Mouse (Mus musculus) CD4-positive, CD25-positive, alpha-beta regulatory T cell (primary cell): ENCODE results near the gene Csrnp2. TPM values are rescaled to one million over a fixed set of nuclear protein-coding genes. Genes with fewer than 3 reads are reported as not detected.

Source experiments
- polyA plus RNA-seq: library from polyadenylated mRNA; unstranded; fragments of 100-300 nt; shearing (Covaris generic); gene quantifications from one replicate; pipeline ENCODE4 v1.2.1, GENCODE M21; 2017

Gene Csrnp2
- polyA plus RNA-seq, result 5.9 TPM

DNA sequence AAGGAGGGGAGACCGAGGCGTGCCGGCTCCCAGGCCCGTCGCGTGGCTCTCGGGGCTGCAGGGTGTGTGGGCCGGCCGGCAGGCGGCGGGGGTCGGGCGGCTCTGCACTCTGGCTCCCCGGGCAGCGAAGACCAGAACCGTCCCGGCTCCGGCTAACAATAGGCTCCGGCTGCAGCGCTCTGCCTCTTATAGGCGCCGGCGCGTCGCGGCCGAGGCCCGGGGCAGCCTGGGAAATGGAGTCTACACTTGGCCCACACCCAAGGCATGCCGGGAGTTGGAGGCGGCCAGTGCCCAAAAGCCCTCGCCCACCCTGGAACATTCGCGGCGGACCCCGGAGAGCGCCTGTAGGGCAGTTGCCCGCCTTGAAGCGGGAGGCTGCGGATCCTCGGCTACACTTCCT lies at the start of gene Csrnp2:
Gene Csrnp2, minus strand, starts transcription at position 387 of the 400 bp plus-strand sequence.

DNA sequence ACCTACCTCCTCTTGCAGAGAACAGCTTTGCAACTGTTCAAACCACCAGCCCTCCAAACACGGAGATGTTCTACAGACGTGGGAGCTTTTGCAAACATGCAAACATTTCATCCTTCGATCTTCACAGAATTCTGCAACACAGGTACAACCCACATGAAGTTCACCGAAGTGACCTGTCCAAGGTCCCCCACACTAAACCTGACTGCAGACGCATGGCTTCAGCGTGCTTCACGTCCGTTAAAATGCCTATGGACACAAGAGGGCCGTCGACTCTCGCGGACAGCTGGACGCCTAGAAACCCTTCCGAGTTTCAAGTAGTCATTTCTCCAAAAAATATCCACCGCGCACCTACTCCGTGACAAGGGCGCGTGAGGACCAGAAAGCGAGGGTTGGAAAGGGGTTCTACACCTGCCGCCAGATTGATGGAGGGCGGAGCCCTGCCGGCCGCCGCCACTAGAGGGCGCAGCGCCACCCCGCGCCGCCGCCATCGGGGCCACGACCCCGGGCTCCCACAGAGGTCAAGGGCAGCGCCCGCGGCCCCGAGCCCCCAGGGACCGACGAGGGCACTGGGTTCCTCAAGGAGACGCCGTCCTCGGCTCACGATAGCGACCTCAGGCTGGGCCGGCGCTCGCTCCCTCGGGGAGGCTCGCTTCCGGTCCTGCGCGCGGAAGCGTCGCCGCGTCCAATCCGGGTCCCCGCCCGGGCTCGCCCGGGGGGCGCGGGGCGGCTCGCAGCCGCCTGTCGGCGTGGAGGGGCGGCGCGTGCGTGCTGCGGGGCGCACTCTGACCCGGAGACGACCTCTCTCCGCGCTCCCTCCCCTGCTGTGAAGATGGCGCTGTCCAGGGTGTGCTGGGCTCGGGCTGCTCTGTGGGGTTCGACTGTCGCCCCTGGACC lies 26.7 kb downstream of the Csrnp2 start, which contains the start of gene Letmd1:
Gene Letmd1, plus strand, starts transcription at position 729 of the 894 bp plus-strand sequence.

Other genes starting within 250 kb of the Csrnp2 start
- not detected for gene Tmprss12, start 214.7 kb downstream of the Csrnp2 start, polyA plus RNA-seq
- gene Mettl7a1, start 191.3 kb downstream of the Csrnp2 start, polyA plus RNA-seq, result 5.6 TPM
- gene Mettl7a3, start 160.6 kb downstream of the Csrnp2 start, polyA plus RNA-seq, result not detected
- gene Methig1, start 142.3 kb downstream of the Csrnp2 start, polyA plus RNA-seq, result 0.13 TPM
- gene Mettl7a2, start 142.3 kb downstream of the Csrnp2 start, polyA plus RNA-seq, result not detected
- gene Higd1c, start 130.9 kb downstream of the Csrnp2 start, polyA plus RNA-seq, result not detected
- gene Gm5475, start 73.3 kb downstream of the Csrnp2 start, polyA plus RNA-seq, result 0.22 TPM
- gene Slc11a2, start 70.4 kb downstream of the Csrnp2 start, polyA plus RNA-seq, result 31.7 TPM
- 49.7 TPM for gene Letmd1, start 26.5 kb downstream of the Csrnp2 start, polyA plus RNA-seq
- gene Tfcp2, start 56.5 kb upstream of the Csrnp2 start, polyA plus RNA-seq, result 9.6 TPM
- gene Pou6f1, start 104.5 kb upstream of the Csrnp2 start, polyA plus RNA-seq, result 17.6 TPM
- gene Dazap2, start 119.9 kb upstream of the Csrnp2 start, polyA plus RNA-seq, result 576 TPM
- not detected for gene Smagp, start 141.5 kb upstream of the Csrnp2 start, polyA plus RNA-seq
- 733 TPM for gene Bin2, start 174.1 kb upstream of the Csrnp2 start, polyA plus RNA-seq
- gene Cela1, start 192.4 kb upstream of the Csrnp2 start, polyA plus RNA-seq, result 4.6 TPM
- gene Galnt6, start 233.9 kb upstream of the Csrnp2 start, polyA plus RNA-seq, result 186 TPM